Mouse (Mus musculus) liver, adult 2 months (tissue): ENCODE results near the gene Kdm1a. TPM values are rescaled to one million over a fixed set of nuclear protein-coding genes. Genes with fewer than 3 reads are reported as not detected.

Experiments used
- DNase-seq: peaks from one replicate; pipeline ENCODE4 v3.0.0-alpha.2; 2011; ENCODE audit warnings: low read depth, low spot score; ENCODE audit errors: extremely low read depth
- H3K27ac ChIP-seq: fragments of 200-500 bp; replicated peaks from 2 replicates; pipeline ENCODE4 v1.5.1; 2012; ENCODE audit warnings: low read depth, mild to moderate bottlenecking, control low read depth, inconsistent platforms, low read length; ENCODE audit not compliant: insufficient read depth
- H3K27me3 ChIP-seq: fragments of 200-500 bp; 2 replicates; pipeline ENCODE4 v1.6.1; 2012; ENCODE audit warnings: mild to moderate bottlenecking, moderate library complexity, low read length, inconsistent platforms; ENCODE audit not compliant: control insufficient read depth, insufficient read depth
- H3K36me3 ChIP-seq: fragments of 200-500 bp; 2 replicates; pipeline ENCODE4 v1.6.1; 2012; ENCODE audit warnings: low read length, inconsistent platforms; ENCODE audit not compliant: control insufficient read depth, insufficient read depth
- H3K4me1 ChIP-seq: fragments of 200-500 bp; 2 replicates; pipeline ENCODE4 v1.6.1; 2011; ENCODE audit warnings: low read length; ENCODE audit not compliant: control insufficient read depth, insufficient read depth
- H3K4me3 ChIP-seq: fragments of 200-500 bp; 2 replicates; pipeline ENCODE4 v1.5.1; 2011; ENCODE audit warnings: low read depth, mild to moderate bottlenecking, control low read depth, low read length, moderate library complexity; ENCODE audit not compliant: insufficient read depth
- H3K79me2 ChIP-seq: fragments of 200-500 bp; 2 replicates; pipeline ENCODE4 v1.6.1; 2012; ENCODE audit warnings: inconsistent platforms, mild to moderate bottlenecking, low read length, moderate library complexity; ENCODE audit not compliant: control insufficient read depth, insufficient read depth
- H3K9ac ChIP-seq: fragments of 200-500 bp; 2 replicates; pipeline ENCODE4 v1.6.1; 2012; ENCODE audit warnings: low read depth, mild to moderate bottlenecking, control low read depth, inconsistent platforms, low read length
- CTCF ChIP-seq: fragments of 200-500 bp; IDR thresholded peaks from 2 replicates; pipeline ENCODE4 v1.5.1; 2011; ENCODE audit warnings: low read depth, low read length, control low read depth
- POLR2A ChIP-seq: fragments of 200-500 bp; IDR thresholded peaks from 2 replicates; pipeline ENCODE4 v1.6.1; 2011; ENCODE audit warnings: low read length, control low read depth; ENCODE audit not compliant: insufficient read depth; ENCODE audit errors: extremely low read depth
- WGBS: fragments of 180-500 bp; shearing (Covaris S2); methylation state at CpG from one replicate; pipeline ENCODE4 v1.1.7; 2018; 5-methylcytosine and 5-hydroxymethylcytosine counted together
- polyA plus RNA-seq: library from polyadenylated mRNA; depleted of rRNA; stranded (reverse); fragments of >200 nt; gene quantifications from 2 replicates; pipeline ENCODE4 v1.2.3, GENCODE M21; 2012; rRNA removed
- total RNA-seq: library from RNA; depleted of rRNA; stranded (reverse); fragments of >200 nt; gene quantifications from 2 replicates; pipeline ENCODE4 v1.2.3, GENCODE M21; 2014; rRNA removed

The Kdm1a gene
- total RNA-seq (10.0 and 10.9 TPM in 2 replicates), polyA plus RNA-seq (6.7 and 8.8 TPM in 2 replicates)

- under 1% methylated on average over 29 of the region's 45 CpGs for WGBS
- TF ChIP-seq POLR2A: peak; percentile 63; the same call in 1 of the 2 replicates
- peak; percentile 93 for TF ChIP-seq CTCF
- H3K27ac ChIP-seq: peak within 1 kb of the TSS; percentile 68; the same call in 1 of the 2 replicates
Observed at GRCm38 (mm10) chr4:136602568-136602967, at the start of gene Kdm1a. TSS of gene Kdm1a (minus strand) at chr4:136602723.

GRCm38 (mm10) chr4:136651882-136652527 lies 49.5 kb upstream of the Kdm1a start:
- Histone ChIP-seq H3K27me3 (no peaks in the 10 kb centered on the region), H3K4me3 (no peak overlapping the region), H3K36me3 (no peaks in the 10 kb centered on the region), H3K27ac (no peak overlapping the region), H3K4me1 (no peaks in the 10 kb centered on the region), H3K9ac (no peak overlapping the region), H3K79me2 (no peaks in the 10 kb centered on the region)
- DNase-seq: no peak
- 86% methylated on average over 13 of the region's 13 CpGs for WGBS
- TF ChIP-seq POLR2A (no peak), CTCF (no peak; the same call in 1 of the 2 replicates)

More at GRCm38 (mm10) chr4:136602568-136602967, at the start of gene Kdm1a:
- Histone ChIP-seq H3K27me3 (no peaks in the 10 kb centered on the region), H3K4me1 (peaks cover 6% of the 10 kb centered on the region), H3K79me2 (peaks cover 26% of the 10 kb centered on the region; the same call in 1 of the 2 replicates), H3K36me3 (no peaks in the 10 kb centered on the region), H3K9ac (peak within 1 kb of the TSS; percentile 99), H3K4me3 (peak within 1 kb of the TSS; percentile 93)
- DNase-seq: peak; percentile 82

GRCm38 (mm10) chr4:136651357-136651811 lies 48.9 kb upstream of the Kdm1a start:
- Histone ChIP-seq H3K36me3 (no peaks in the 10 kb centered on the region), H3K9ac (no peak overlapping the region), H3K4me1 (no peaks in the 10 kb centered on the region), H3K27me3 (no peaks in the 10 kb centered on the region), H3K79me2 (no peaks in the 10 kb centered on the region), H3K27ac (no peak overlapping the region), H3K4me3 (no peak overlapping the region)
- WGBS: 77% methylated on average over 3 of the region's 3 CpGs
- TF ChIP-seq POLR2A: no peak
- peak; percentile 82 for TF ChIP-seq CTCF
- no peak for DNase-seq

GRCm38 (mm10) chr4:136650261-136650660 lies 47.7 kb upstream of the Kdm1a start:
- Histone ChIP-seq H3K4me3 (no peak overlapping the region), H3K79me2 (no peaks in the 10 kb centered on the region), H3K9ac (no peak overlapping the region), H3K4me1 (no peaks in the 10 kb centered on the region), H3K27me3 (no peaks in the 10 kb centered on the region), H3K36me3 (no peaks in the 10 kb centered on the region), H3K27ac (no peak overlapping the region)
- TF ChIP-seq POLR2A (no peak), CTCF (no peak)
- WGBS: 84% methylated on average over 8 of the region's 8 CpGs
- no peak for DNase-seq

GRCm38 (mm10) chr4:136649480-136650196 lies 47.1 kb upstream of the Kdm1a start:
- no peak for DNase-seq
- H3K4me3 ChIP-seq: no peak overlapping the region
- 42% methylated on average over 13 of the region's 13 CpGs for WGBS
- TF ChIP-seq CTCF (no peak), POLR2A (no peak)
- H3K27ac ChIP-seq: no peak overlapping the region
- H3K27me3 ChIP-seq: no peaks in the 10 kb centered on the region
- H3K79me2 ChIP-seq: no peaks in the 10 kb centered on the region
- H3K9ac ChIP-seq: no peak overlapping the region
- no peaks in the 10 kb centered on the region for H3K36me3 ChIP-seq
- H3K4me1 ChIP-seq: no peaks in the 10 kb centered on the region
